In genomic region chr4:132638461-132639190, GRCm38 (mm10) we compare ENCODE assay signal across 8 mouse cellular contexts. TPM values are rescaled to one million over a fixed set of nuclear protein-coding genes. Genes with fewer than 3 reads are reported as not detected.
DNase-seq lines count a peak whose midpoint lies in the region; ATAC-seq lines count a peak whose summit lies in the region.

Gene Eya3 (plus strand): TSS chr4:132638987.

- H3K36me3 ChIP-seq in heart, embryonic 14.5 days (ENCODE audit: control insufficient read depth, insufficient read depth, low read length) = peaks cover 11% of the 10 kb centered on the region
- H3K36me3 ChIP-seq in liver, embryonic 13.5 days = peaks cover 13% of the 10 kb centered on the region
- no peaks in the 10 kb centered on the region for H3K36me3 ChIP-seq in stomach, embryonic 16.5 days (ENCODE audit: control insufficient read depth, insufficient read depth, low read length)

- under 1% methylated on average over 40 of the region's 41 CpGs for WGBS in heart, embryonic 14.5 days
- under 1% methylated on average over 41 of the region's 41 CpGs for WGBS in liver, embryonic 13.5 days (ENCODE audit: insufficient replicate concordance)
- WGBS in stomach, embryonic 16.5 days = under 1% methylated on average over 41 of the region's 41 CpGs

- H3K4me2 ChIP-seq in heart, embryonic 14.5 days (ENCODE audit: low read length) = peak within 1 kb of the TSS; percentile 92
- peak within 1 kb of the TSS; percentile 85 for H3K4me2 ChIP-seq in liver, embryonic 13.5 days
- H3K4me2 ChIP-seq in stomach, embryonic 16.5 days (ENCODE audit: low read depth, low read length) = peak within 1 kb of the TSS; percentile 88

- peak within 1 kb of the TSS; percentile 87 for H3K9ac ChIP-seq in heart, embryonic 14.5 days (ENCODE audit: low read length)
- peak within 1 kb of the TSS; percentile 96 for H3K9ac ChIP-seq in liver, embryonic 13.5 days
- peak within 1 kb of the TSS; percentile 90 for H3K9ac ChIP-seq in stomach, embryonic 16.5 days (ENCODE audit: low read length)

- H3K27me3 ChIP-seq in heart, embryonic 14.5 days (ENCODE audit: control insufficient read depth, insufficient read depth, low read length) = no peaks in the 10 kb centered on the region
- H3K27me3 ChIP-seq in liver, embryonic 13.5 days = no peaks in the 10 kb centered on the region
- no peaks in the 10 kb centered on the region for H3K27me3 ChIP-seq in stomach, embryonic 16.5 days (ENCODE audit: control insufficient read depth, insufficient read depth, low read length)

- peak within 1 kb of the TSS; percentile 60 to 87 for H3K27ac ChIP-seq in heart, embryonic 14.5 days (replicated peaks in 1 of 2; ENCODE audit: control insufficient read depth in 1 of 2, insufficient read depth in 1 of 2, low read depth in 2 of 2, low read length in 2 of 2)
- H3K27ac ChIP-seq in liver, embryonic 13.5 days = peak within 1 kb of the TSS; percentile 91
- peak within 1 kb of the TSS; percentile 80 for H3K27ac ChIP-seq in stomach, embryonic 16.5 days (ENCODE audit: low read length)

- H3K9me3 ChIP-seq in heart, embryonic 14.5 days (ENCODE audit: control insufficient read depth, low read length) = no peaks in the 10 kb centered on the region
- H3K9me3 ChIP-seq in liver, embryonic 13.5 days (replicated peaks) = no peaks in the 10 kb centered on the region
- no peaks in the 10 kb centered on the region for H3K9me3 ChIP-seq in stomach, embryonic 16.5 days (replicated peaks; ENCODE audit: control insufficient read depth, low read length)

- peak; percentile 99 for ATAC-seq in CD4-positive, CD25-positive, alpha-beta regulatory T cell, adult 4 months
- ATAC-seq in heart, embryonic 14.5 days (ENCODE audit: insufficient number of reproducible peaks, insufficient read depth, low FRiP score, low read depth) = peak; percentile 98
- ATAC-seq in liver, embryonic 13.5 days (ENCODE audit: low read depth) = peak; percentile 99
- ATAC-seq in stomach, embryonic 16.5 days (ENCODE audit: insufficient read depth, low FRiP score) = peak; percentile 99

- H3K4me1 ChIP-seq in heart, embryonic 14.5 days (ENCODE audit: control insufficient read depth in 2 of 2, insufficient read depth in 2 of 2, low read length in 2 of 2) = peaks cover 2 to 11% of the 10 kb centered on the region in 2 experiments; a peak in 2 of 4 replicates
- peaks cover 27% of the 10 kb centered on the region for H3K4me1 ChIP-seq in liver, embryonic 13.5 days (replicated peaks)
- H3K4me1 ChIP-seq in stomach, embryonic 16.5 days (ENCODE audit: control insufficient read depth, insufficient read depth, low read length) = 0 out of 2 replicates have a peak, but pooled peaks cover 6% of the 10 kb centered on the region

- peak within 1 kb of the TSS; percentile 81 to 86 for H3K4me3 ChIP-seq in heart, embryonic 14.5 days (ENCODE audit: control insufficient read depth in 1 of 2, insufficient read depth in 1 of 2, low read depth in 1 of 2, low read length in 2 of 2)
- peak within 1 kb of the TSS; percentile 99 for H3K4me3 ChIP-seq in liver, embryonic 13.5 days (replicated peaks)
- peak within 1 kb of the TSS; percentile 96 for H3K4me3 ChIP-seq in stomach, embryonic 16.5 days (replicated peaks; ENCODE audit: low read length)

- peak; percentile 94 for DNase-seq in c-Kit-negative CD71-positive TER-119-positive erythroid progenitor cells, embryonic 14.5 days (ENCODE audit: low read depth, low spot score)
- peak; percentile 93 for DNase-seq in fibroblast of lung, adult 2 months (ENCODE audit: low read depth)
- peak; percentile 97 for DNase-seq in kidney, postnatal 14 days
- DNase-seq in liver, embryonic 13.5 days = peak; percentile 96
- DNase-seq in neural tube, embryonic 10.5 days (ENCODE audit: extremely low spot score, low spot score) = peak; percentile 97

RNA-seq across cellular contexts. Expression of gene Eya3, which starts in this region (rescaled TPM):
- 10 to 100 TPM; 35.5 to 42.1 TPM for polyA plus RNA-seq in CD4-positive, CD25-positive, alpha-beta regulatory T cell, adult 4 months (2017; shearing (Covaris generic))
- polyA plus RNA-seq in heart, embryonic 14.5 days (2014; fragmentation: Nextera tagmentation; extraction: Ambion mirVana) = 19.2 and 20.2 TPM in 2 replicates
- polyA plus RNA-seq in liver, embryonic 13.5 days (2015; fragmentation: Nextera tagmentation; extraction: Ambion mirVana) = 15.0 and 20.9 TPM in 2 replicates
- 23.5 and 23.8 TPM in 2 replicates for polyA plus RNA-seq in stomach, embryonic 16.5 days (2015; fragmentation: Nextera tagmentation; extraction: Ambion mirVana)

Comparison
In these comparisons a context has a peak if more than half of its experiments do, and no peak if none do; other contexts are left out.
1. Peak in every context shown above with its lines: DNase-seq, ATAC-seq, H3K4me3 ChIP-seq and H3K27ac ChIP-seq.